Mouse (Mus musculus): ENCODE data around the gene Plb1. TPM values are rescaled to one million over a fixed set of nuclear protein-coding genes. Genes with fewer than 3 reads are reported as not detected.

Plb1 gene
- polyA plus RNA-seq, 1 experiment from 2014 or later, result not detected

GRCm38 (mm10) chr5:32371239-32371638, 138.7 kb downstream of the Plb1 start:
- no peak overlapping the region for H3K27ac ChIP-seq
- no peak overlapping the region for H3K9ac ChIP-seq
- no peak overlapping the region for H3K4me3 ChIP-seq
- H3K9me3 ChIP-seq (replicated peaks), result no peaks in the 10 kb centered on the region
- no peaks in the 10 kb centered on the region for H3K4me1 ChIP-seq
- H3K36me3 ChIP-seq, result no peaks in the 10 kb centered on the region
- no peak overlapping the region for H3K4me2 ChIP-seq
- H3K27me3 ChIP-seq (replicated peaks), result no peaks in the 10 kb centered on the region
- no peak for ATAC-seq
- 71% methylated on average over 5 of the region's 5 CpGs for WGBS (ENCODE audit: insufficient replicate concordance)

DNA sequence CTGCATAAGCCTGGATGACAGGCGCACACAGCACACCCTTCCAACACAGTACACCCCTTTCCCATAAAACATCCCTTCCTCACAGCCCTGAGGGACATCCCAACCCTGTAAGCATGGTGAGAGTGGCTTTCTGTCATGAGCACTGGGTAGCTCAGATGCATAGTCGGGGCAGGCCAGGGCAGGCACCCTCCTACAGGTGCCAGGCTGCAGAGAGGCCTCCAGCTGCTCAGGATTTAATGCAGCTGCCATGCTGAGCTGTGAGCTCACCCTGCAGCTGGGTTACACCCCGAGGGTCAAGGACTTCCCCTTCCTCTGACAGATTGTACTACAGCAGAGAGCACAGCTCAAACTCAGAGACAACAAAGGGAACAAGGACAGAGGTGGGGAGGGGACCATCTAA, 146.0 kb downstream of the Plb1 start:
- Histone ChIP-seq H3K4me1 (no peaks in the 10 kb centered on the region), H3K36me3 (no peaks in the 10 kb centered on the region), H3K4me2 (no peak overlapping the region), H3K9me3 (replicated peaks) (no peaks in the 10 kb centered on the region), H3K27ac (no peak overlapping the region), H3K9ac (no peak overlapping the region), H3K4me3 (no peak overlapping the region), H3K27me3 (replicated peaks) (no peaks in the 10 kb centered on the region)
- 33% methylated on average over 3 of the region's 3 CpGs for WGBS (ENCODE audit: insufficient replicate concordance)
- no peak for ATAC-seq

DNA sequence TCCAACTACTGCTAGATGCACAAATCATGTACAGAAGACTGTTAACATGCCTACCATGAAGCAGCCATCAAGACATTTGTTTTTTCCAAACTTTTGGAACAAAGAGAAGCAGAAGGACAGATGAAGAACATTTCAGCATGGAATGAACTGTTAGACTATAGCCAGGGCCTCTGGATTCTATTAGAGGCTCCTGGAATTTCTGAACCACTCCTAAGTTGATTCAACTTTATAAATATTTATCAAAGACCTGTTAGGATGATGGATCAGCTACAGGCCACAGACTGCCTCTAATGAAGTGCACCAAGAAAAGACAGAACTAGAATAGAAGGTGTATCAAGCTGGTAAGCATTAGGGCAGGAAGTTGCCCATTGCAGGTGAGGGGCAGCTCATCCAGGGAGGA, 156.1 kb downstream of the Plb1 start:
- Histone ChIP-seq H3K9ac (no peak overlapping the region), H3K27me3 (replicated peaks) (no peaks in the 10 kb centered on the region), H3K36me3 (no peaks in the 10 kb centered on the region), H3K9me3 (replicated peaks) (no peaks in the 10 kb centered on the region), H3K4me1 (no peaks in the 10 kb centered on the region), H3K4me2 (no peak overlapping the region), H3K27ac (no peak overlapping the region), H3K4me3 (no peak overlapping the region)
- ATAC-seq, result no peak

DNA sequence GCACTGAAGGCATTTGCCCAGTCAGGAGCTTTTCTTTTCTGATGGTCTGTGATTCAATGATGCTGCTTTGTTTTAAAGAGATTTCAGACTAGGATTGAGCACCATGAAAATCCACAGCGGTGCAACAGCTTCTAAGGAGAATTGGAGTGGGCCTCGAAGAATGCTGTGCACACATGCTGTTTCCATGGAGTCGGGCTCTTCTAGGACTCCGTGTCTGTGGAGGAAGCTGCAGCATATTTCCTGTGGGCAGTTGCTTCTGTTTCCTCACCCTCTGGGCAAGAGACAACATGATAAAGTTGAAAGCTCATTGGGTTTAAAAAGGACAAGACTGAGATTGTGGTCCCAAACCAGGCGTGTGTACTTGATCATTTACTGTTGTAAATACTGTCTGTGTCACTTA, 157.8 kb downstream of the Plb1 start:
- Histone ChIP-seq H3K9me3 (replicated peaks) (no peaks in the 10 kb centered on the region), H3K4me2 (no peak overlapping the region), H3K9ac (no peak overlapping the region), H3K36me3 (no peaks in the 10 kb centered on the region), H3K27ac (no peak overlapping the region), H3K27me3 (replicated peaks) (no peaks in the 10 kb centered on the region), H3K4me3 (no peak overlapping the region), H3K4me1 (no peaks in the 10 kb centered on the region)
- WGBS (ENCODE audit: insufficient replicate concordance), result 41% methylated on average over 5 of the region's 5 CpGs
- no peak for ATAC-seq

- Histone ChIP-seq H3K4me1 (no peaks in the 10 kb centered on the region), H3K9ac (no peak overlapping the region), H3K4me2 (no peak overlapping the region), H3K9me3 (replicated peaks) (no peaks in the 10 kb centered on the region), H3K27ac (no peak overlapping the region), H3K4me3 (no peak overlapping the region), H3K27me3 (replicated peaks) (no peaks in the 10 kb centered on the region), H3K36me3 (no peaks in the 10 kb centered on the region)
- no peak for ATAC-seq
These were observed 159.8 kb downstream of the Plb1 start for GRCm38 (mm10) chr5:32392281-32392680.

DNA sequence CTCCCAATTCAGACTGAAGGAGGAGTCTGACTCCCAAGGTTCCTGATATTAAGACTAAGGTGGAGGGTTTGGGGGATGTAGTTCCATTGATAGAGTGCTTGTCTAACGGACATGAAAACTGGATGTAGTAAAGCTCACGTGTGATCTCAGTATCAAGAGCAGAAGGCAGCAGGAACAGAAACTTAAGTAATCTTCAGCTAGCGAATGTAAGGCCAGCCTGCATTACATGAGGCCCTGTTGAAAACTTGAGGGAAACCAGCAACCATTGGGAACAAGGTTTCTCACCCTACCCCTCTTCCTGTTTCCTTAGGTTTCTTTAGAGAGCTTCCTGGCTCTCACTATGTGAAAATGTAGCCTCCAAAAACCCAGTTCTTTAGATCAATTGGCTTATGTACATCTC, 162.1 kb downstream of the Plb1 start:
- Histone ChIP-seq H3K4me3 (no peak overlapping the region), H3K9me3 (replicated peaks) (no peaks in the 10 kb centered on the region), H3K27me3 (replicated peaks) (no peaks in the 10 kb centered on the region), H3K36me3 (no peaks in the 10 kb centered on the region), H3K27ac (no peak overlapping the region), H3K9ac (no peak overlapping the region), H3K4me1 (no peaks in the 10 kb centered on the region), H3K4me2 (no peak overlapping the region)
- WGBS (ENCODE audit: insufficient replicate concordance), result 57% methylated on average over 3 of the region's 3 CpGs
- no peak for ATAC-seq

DNA sequence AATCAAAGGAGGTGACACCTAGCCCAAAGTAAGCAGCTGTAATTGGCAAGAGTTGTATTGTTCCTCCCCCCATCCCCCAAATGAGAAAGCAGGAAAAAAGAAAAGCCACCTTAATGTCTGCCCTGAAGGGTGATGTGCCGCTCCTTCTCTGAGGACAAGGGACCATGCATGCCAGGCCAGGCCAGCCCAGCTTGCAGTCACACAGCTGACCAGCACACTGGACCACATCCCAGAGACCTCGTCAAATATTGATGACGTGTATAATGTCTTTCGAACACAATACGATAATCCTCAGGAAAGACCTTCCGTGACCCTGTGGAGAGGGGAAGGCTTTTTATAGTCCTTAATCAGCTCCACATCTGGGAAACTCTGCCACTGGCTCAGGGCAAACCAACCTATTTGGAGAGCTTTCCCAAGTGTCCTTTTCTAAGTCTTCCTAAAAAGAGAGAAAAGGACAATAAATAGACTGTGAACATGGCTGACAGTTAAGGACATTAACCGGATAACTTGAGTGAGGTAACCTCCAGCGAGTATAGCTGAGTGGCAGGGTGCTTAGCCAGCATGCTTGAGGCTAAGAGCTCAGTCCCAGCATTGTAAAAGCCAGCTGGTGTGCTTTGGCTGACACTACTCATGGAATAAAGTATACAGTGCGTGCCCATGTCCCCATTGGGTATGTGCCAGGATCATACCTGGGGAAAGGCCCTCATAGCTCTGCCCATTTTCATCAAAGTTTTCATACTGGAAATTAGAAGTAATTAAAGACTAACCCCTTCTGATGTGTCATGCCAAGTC, 162.8 kb downstream of the Plb1 start:
- ATAC-seq, result no peak
- no peak overlapping the region for H3K27ac ChIP-seq
- H3K4me1 ChIP-seq, result no peaks in the 10 kb centered on the region
- WGBS (ENCODE audit: insufficient replicate concordance), result 70% methylated on average over 9 of the region's 9 CpGs
- no peaks in the 10 kb centered on the region for H3K27me3 ChIP-seq (replicated peaks)
- no peak overlapping the region for H3K4me2 ChIP-seq
- no peak overlapping the region for H3K9ac ChIP-seq
- H3K4me3 ChIP-seq, result no peak overlapping the region
- H3K9me3 ChIP-seq (replicated peaks), result no peaks in the 10 kb centered on the region
- no peaks in the 10 kb centered on the region for H3K36me3 ChIP-seq

DNA sequence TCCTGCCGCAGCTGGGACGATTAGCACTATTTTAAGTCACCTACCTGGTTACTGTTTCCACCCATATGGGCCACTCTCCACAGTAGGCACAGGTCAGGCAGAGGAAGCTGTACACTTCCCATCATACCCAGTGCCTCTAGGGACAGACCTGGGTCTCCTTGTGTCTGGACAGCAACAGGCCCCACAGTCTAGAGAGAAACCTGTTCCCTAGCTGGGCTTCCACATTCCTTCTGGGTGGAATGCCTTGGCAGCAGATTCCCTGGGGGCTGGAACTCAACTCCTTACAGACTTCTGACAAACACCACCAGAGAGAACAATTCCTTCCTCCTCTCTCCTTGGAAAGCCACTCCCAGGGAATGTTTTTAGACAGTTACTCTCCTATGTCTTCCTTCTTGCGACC, 165.2 kb downstream of the Plb1 start:
- H3K4me2 ChIP-seq, result no peak overlapping the region
- H3K9me3 ChIP-seq (replicated peaks), result no peaks in the 10 kb centered on the region
- H3K4me1 ChIP-seq, result 0 out of 2 replicates have a peak, but pooled peaks cover 6% of the 10 kb centered on the region
- H3K27me3 ChIP-seq (replicated peaks), result no peaks in the 10 kb centered on the region
- 81% methylated on average over 3 of the region's 3 CpGs for WGBS (ENCODE audit: insufficient replicate concordance)
- no peak overlapping the region for H3K4me3 ChIP-seq
- H3K36me3 ChIP-seq, result no peaks in the 10 kb centered on the region
- no peak for ATAC-seq
- no peak overlapping the region for H3K9ac ChIP-seq
- H3K27ac ChIP-seq, result no peak overlapping the region

DNA sequence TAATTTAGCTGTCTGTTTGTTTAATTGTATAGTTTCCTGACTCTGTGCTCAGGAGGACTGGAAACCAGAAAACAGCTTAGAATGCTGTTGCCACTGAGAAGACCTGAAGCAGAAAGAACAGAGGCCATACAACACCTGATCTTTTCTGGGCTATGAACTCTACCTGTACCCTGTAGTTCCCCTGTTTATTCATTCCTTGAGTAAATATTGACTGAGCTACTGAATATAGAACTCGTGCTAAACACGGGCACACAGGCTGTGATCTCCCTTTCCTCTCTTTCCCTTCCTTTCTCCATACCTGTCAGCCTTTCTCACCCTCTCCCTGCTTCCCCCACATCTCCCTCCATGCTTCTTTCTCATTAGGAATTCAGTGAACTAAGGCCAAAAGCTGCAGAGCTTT, 168.4 kb downstream of the Plb1 start:
- no peak overlapping the region for H3K27ac ChIP-seq
- 0 out of 2 replicates have a peak, but pooled peaks cover 6% of the 10 kb centered on the region for H3K4me1 ChIP-seq
- H3K9ac ChIP-seq, result no peak overlapping the region
- H3K9me3 ChIP-seq (replicated peaks), result no peaks in the 10 kb centered on the region
- H3K27me3 ChIP-seq (replicated peaks), result no peaks in the 10 kb centered on the region
- no peak for ATAC-seq
- 50% methylated on average over 2 of the region's 2 CpGs for WGBS (ENCODE audit: insufficient replicate concordance)
- H3K4me2 ChIP-seq, result no peak overlapping the region
- no peaks in the 10 kb centered on the region for H3K36me3 ChIP-seq
- no peak overlapping the region for H3K4me3 ChIP-seq

GRCm38 (mm10) chr5:32403082-32403953, 170.8 kb downstream of the Plb1 start:
- Histone ChIP-seq H3K27me3 (replicated peaks) (no peaks in the 10 kb centered on the region), H3K4me3 (no peak overlapping the region), H3K9me3 (replicated peaks) (no peaks in the 10 kb centered on the region), H3K4me1 (0 out of 2 replicates have a peak, but pooled peaks cover 6% of the 10 kb centered on the region), H3K9ac (no peak overlapping the region), H3K4me2 (no peak overlapping the region), H3K36me3 (no peaks in the 10 kb centered on the region), H3K27ac (no peak overlapping the region)
- WGBS (ENCODE audit: insufficient replicate concordance), result 46% methylated on average over 9 of the region's 9 CpGs
- no peak for ATAC-seq

DNA sequence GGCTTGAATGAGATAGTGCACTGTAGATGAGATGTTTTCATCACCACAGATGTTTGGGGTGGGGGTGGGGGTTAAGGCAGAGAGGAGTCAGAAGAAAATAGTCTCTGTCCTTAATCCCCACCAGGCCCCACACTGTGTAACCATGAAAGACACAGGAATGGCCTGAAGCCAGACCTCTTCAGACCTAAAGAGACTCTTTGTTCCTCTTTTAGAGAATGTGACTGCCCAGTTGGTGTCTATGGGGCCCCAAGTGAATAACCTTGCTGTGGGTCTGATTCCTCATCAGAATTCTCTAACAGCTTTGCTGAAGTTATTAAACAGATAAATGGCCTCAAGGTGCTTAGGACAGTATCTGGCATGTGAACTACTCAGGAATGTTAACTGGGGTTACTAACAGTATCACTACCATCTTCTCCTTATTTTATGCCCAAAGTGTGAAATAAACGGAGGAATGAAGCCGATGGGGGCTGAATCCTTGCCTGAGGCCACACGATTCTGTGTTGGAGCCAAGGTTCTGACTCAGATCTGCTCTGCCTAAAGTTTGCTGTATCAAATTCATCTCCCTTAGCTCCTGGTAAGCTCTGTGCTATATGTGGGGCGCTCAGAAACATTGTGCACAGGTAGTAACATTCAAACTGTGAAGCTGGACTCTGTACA, 172.8 kb downstream of the Plb1 start:
- no peak for ATAC-seq
- Histone ChIP-seq H3K4me1 (0 out of 2 replicates have a peak, but pooled peaks cover 6% of the 10 kb centered on the region), H3K9me3 (replicated peaks) (no peaks in the 10 kb centered on the region), H3K27ac (no peak overlapping the region), H3K4me3 (no peak overlapping the region), H3K27me3 (replicated peaks) (no peaks in the 10 kb centered on the region), H3K36me3 (no peaks in the 10 kb centered on the region), H3K4me2 (no peak overlapping the region), H3K9ac (no peak overlapping the region)
- 66% methylated on average over 4 of the region's 4 CpGs for WGBS (ENCODE audit: insufficient replicate concordance)

- no peaks in the 10 kb centered on the region for H3K36me3 ChIP-seq
- 42% methylated on average over 1 of the region's 1 CpGs for WGBS (ENCODE audit: insufficient replicate concordance)
- H3K27me3 ChIP-seq (replicated peaks), result no peaks in the 10 kb centered on the region
- no peak overlapping the region for H3K4me3 ChIP-seq
- H3K27ac ChIP-seq, result no peak overlapping the region
- H3K9ac ChIP-seq, result no peak overlapping the region
- ATAC-seq, result no peak
- H3K4me1 ChIP-seq, result peaks cover 7% of the 10 kb centered on the region; the same call in 1 of the 2 replicates
- H3K9me3 ChIP-seq (replicated peaks), result no peaks in the 10 kb centered on the region
- H3K4me2 ChIP-seq, result no peak overlapping the region
These were observed 176.3 kb downstream of the Plb1 start for GRCm38 (mm10) chr5:32408771-32409170.
